Mouse (Mus musculus) midbrain, embryonic 13.5 days (tissue): Measurements from ENCODE around the gene Prkcz. TPM values are rescaled to one million over a fixed set of nuclear protein-coding genes. Genes with fewer than 3 reads are reported as not detected.

Experiments
- ATAC-seq: fragments of 200-750 bp; cut with Nextera tagmentation; 2 replicates; pipeline ENCODE4 v1.8.0; 2017; ENCODE audit warnings: mild to moderate bottlenecking, moderate TSS enrichment, moderate library complexity
- H3K27ac ChIP-seq: fragments of 300-500 bp; sonication (generic); 2 replicates; pipeline ENCODE4 v1.5.1; 2015; ENCODE audit warnings: inconsistent platforms, mild to moderate bottlenecking, moderate library complexity
- H3K27me3 ChIP-seq: fragments of 300-500 bp; sonication (generic); 2 replicates; pipeline ENCODE4 v1.6.1; 2015; ENCODE audit warnings: mild to moderate bottlenecking, inconsistent platforms
- H3K36me3 ChIP-seq: fragments of 300-500 bp; sonication (generic); 2 replicates; pipeline ENCODE4 v1.6.1; 2015; ENCODE audit warnings: mild to moderate bottlenecking, inconsistent platforms
- H3K4me1 ChIP-seq: fragments of 300-500 bp; sonication (generic); replicated peaks from 2 replicates; pipeline ENCODE4 v1.6.1; 2015; ENCODE audit warnings: inconsistent platforms
- H3K4me2 ChIP-seq: fragments of 300-500 bp; sonication (generic); replicated peaks from 2 replicates; pipeline ENCODE4 v1.6.1; 2015; ENCODE audit warnings: moderate library complexity, mild to moderate bottlenecking, inconsistent platforms
- H3K4me3 ChIP-seq: fragments of 300-500 bp; sonication (generic); replicated peaks from 2 replicates; pipeline ENCODE4 v1.5.1; 2015; ENCODE audit warnings: mild to moderate bottlenecking, inconsistent platforms
- H3K9ac ChIP-seq: fragments of 300-500 bp; sonication (generic); replicated peaks from 2 replicates; pipeline ENCODE4 v1.6.1; 2015; ENCODE audit warnings: mild to moderate bottlenecking, inconsistent platforms
- H3K9me3 ChIP-seq: fragments of 300-500 bp; sonication (generic); 2 replicates; pipeline ENCODE4 v1.6.1; 2016; ENCODE audit warnings: mild to moderate bottlenecking, inconsistent platforms
- WGBS: fragments of 180-500 bp; shearing (Covaris S2); methylation state at CpG from one replicate; pipeline ENCODE4 v1.1.7; 2015; 5-methylcytosine and 5-hydroxymethylcytosine counted together
- polyA plus RNA-seq: library from polyadenylated mRNA; unstranded; fragments of >200 nt; fragmentation: Nextera tagmentation; extraction: Ambion mirVana; gene quantifications from 2 replicates; pipeline ENCODE4 v1.2.1, GENCODE M21; 2015

Prkcz gene
- polyA plus RNA-seq, 1 experiment from 2014 or later, result 56.7 TPM

GRCm38 (mm10) chr4:155287713-155288112 is 73.4 kb downstream of the Prkcz start:
- Histone ChIP-seq H3K27me3 (no peaks in the 10 kb centered on the region), H3K4me3 (no peak overlapping the region), H3K36me3 (peaks cover 40% of the 10 kb centered on the region), H3K4me1 (peaks cover 8% of the 10 kb centered on the region), H3K9me3 (no peaks in the 10 kb centered on the region), H3K9ac (no peak overlapping the region), H3K4me2 (no peak overlapping the region), H3K27ac (no peak overlapping the region)
- 92% methylated on average over 11 of the region's 11 CpGs for WGBS
- no peak for ATAC-seq

- Histone ChIP-seq H3K36me3 (peaks cover 36% of the 10 kb centered on the region), H3K9ac (no peak overlapping the region), H3K27me3 (no peaks in the 10 kb centered on the region), H3K4me2 (no peak overlapping the region), H3K4me3 (no peak overlapping the region), H3K27ac (no peak overlapping the region), H3K9me3 (no peaks in the 10 kb centered on the region), H3K4me1 (peaks cover 20% of the 10 kb centered on the region)
- ATAC-seq, result no peak
- 94% methylated on average over 4 of the region's 4 CpGs for WGBS
Measured at GRCm38 (mm10) chr4:155286090-155286489, 75.1 kb downstream of the Prkcz start.

- H3K36me3 ChIP-seq, result peaks cover 32% of the 10 kb centered on the region
- no peaks in the 10 kb centered on the region for H3K9me3 ChIP-seq
- peaks cover 30% of the 10 kb centered on the region for H3K4me1 ChIP-seq
- no peaks in the 10 kb centered on the region for H3K27me3 ChIP-seq
- no peak overlapping the region for H3K4me3 ChIP-seq
- WGBS, result 72% methylated on average over 15 of the region's 15 CpGs
- ATAC-seq, result no peak
- no peak overlapping the region for H3K9ac ChIP-seq
- no peak overlapping the region for H3K4me2 ChIP-seq
- no peak overlapping the region for H3K27ac ChIP-seq
Measured at GRCm38 (mm10) chr4:155284521-155285379, 76.4 kb downstream of the Prkcz start.

GRCm38 (mm10) chr4:155283585-155283984 is 77.6 kb downstream of the Prkcz start:
- Histone ChIP-seq H3K9me3 (no peaks in the 10 kb centered on the region), H3K4me2 (no peak overlapping the region), H3K27ac (0 out of 2 replicates have a peak overlapping the region, but pooled peaks have one; percentile 32), H3K9ac (no peak overlapping the region; the same call in 1 of the 2 replicates), H3K4me1 (peaks cover 30% of the 10 kb centered on the region), H3K4me3 (no peak overlapping the region), H3K27me3 (no peaks in the 10 kb centered on the region), H3K36me3 (peaks cover 20% of the 10 kb centered on the region)
- no peak for ATAC-seq
- 77% methylated on average over 9 of the region's 9 CpGs for WGBS

GRCm38 (mm10) chr4:155283001-155283503 is 78.1 kb downstream of the Prkcz start:
- no peak overlapping the region for H3K4me3 ChIP-seq
- H3K4me2 ChIP-seq, result no peak overlapping the region
- peaks cover 30% of the 10 kb centered on the region for H3K4me1 ChIP-seq
- no peaks in the 10 kb centered on the region for H3K9me3 ChIP-seq
- H3K36me3 ChIP-seq, result peaks cover 16% of the 10 kb centered on the region; the same call in 1 of the 2 replicates
- no peaks in the 10 kb centered on the region for H3K27me3 ChIP-seq
- H3K27ac ChIP-seq, result 0 out of 2 replicates have a peak overlapping the region, but pooled peaks have one; percentile 32
- no peak overlapping the region; the same call in 1 of the 2 replicates for H3K9ac ChIP-seq
- no peak for ATAC-seq
- WGBS, result 56% methylated on average over 11 of the region's 11 CpGs

- H3K9ac ChIP-seq, result no peak overlapping the region
- 46% methylated on average over 6 of the region's 6 CpGs for WGBS
- no peak overlapping the region; the same call in 1 of the 2 replicates for H3K27ac ChIP-seq
- no peak for ATAC-seq
- no peak overlapping the region for H3K4me3 ChIP-seq
- H3K9me3 ChIP-seq, result no peaks in the 10 kb centered on the region
- H3K27me3 ChIP-seq, result no peaks in the 10 kb centered on the region
- H3K4me2 ChIP-seq, result no peak overlapping the region
- H3K4me1 ChIP-seq, result peaks cover 30% of the 10 kb centered on the region
- peaks cover 12% of the 10 kb centered on the region; the same call in 1 of the 2 replicates for H3K36me3 ChIP-seq
Measured at GRCm38 (mm10) chr4:155282231-155282630, 78.9 kb downstream of the Prkcz start.

- Histone ChIP-seq H3K27ac (no peak overlapping the region), H3K4me2 (no peak overlapping the region), H3K4me3 (no peak overlapping the region), H3K36me3 (peaks cover 8% of the 10 kb centered on the region; the same call in 1 of the 2 replicates), H3K4me1 (peaks cover 32% of the 10 kb centered on the region), H3K9ac (no peak overlapping the region), H3K9me3 (no peaks in the 10 kb centered on the region), H3K27me3 (no peaks in the 10 kb centered on the region)
- ATAC-seq, result no peak
- 95% methylated on average over 8 of the region's 8 CpGs for WGBS
Measured at GRCm38 (mm10) chr4:155281652-155282051, 79.5 kb downstream of the Prkcz start.

- Histone ChIP-seq H3K4me3 (no peak overlapping the region), H3K27ac (no peak overlapping the region), H3K27me3 (no peaks in the 10 kb centered on the region), H3K9me3 (no peaks in the 10 kb centered on the region), H3K9ac (no peak overlapping the region), H3K4me2 (no peak overlapping the region), H3K36me3 (peaks cover 8% of the 10 kb centered on the region; the same call in 1 of the 2 replicates), H3K4me1 (peaks cover 33% of the 10 kb centered on the region)
- no peak for ATAC-seq
- WGBS, result 85% methylated on average over 2 of the region's 2 CpGs
Measured at GRCm38 (mm10) chr4:155281227-155281626, 79.9 kb downstream of the Prkcz start.

GRCm38 (mm10) chr4:155280768-155281121 is 80.4 kb downstream of the Prkcz start:
- H3K27ac ChIP-seq, result no peak overlapping the region
- H3K9me3 ChIP-seq, result no peaks in the 10 kb centered on the region
- no peak overlapping the region for H3K9ac ChIP-seq
- H3K4me3 ChIP-seq, result no peak overlapping the region
- no peaks in the 10 kb centered on the region for H3K27me3 ChIP-seq
- 90% methylated on average over 1 of the region's 1 CpGs for WGBS
- H3K36me3 ChIP-seq, result peaks cover 8% of the 10 kb centered on the region; the same call in 1 of the 2 replicates
- ATAC-seq, result no peak
- peaks cover 33% of the 10 kb centered on the region for H3K4me1 ChIP-seq
- no peak overlapping the region for H3K4me2 ChIP-seq

GRCm38 (mm10) chr4:155279926-155280767 is 81.0 kb downstream of the Prkcz start:
- Histone ChIP-seq H3K4me1 (peaks cover 33% of the 10 kb centered on the region), H3K36me3 (peaks cover 8% of the 10 kb centered on the region; the same call in 1 of the 2 replicates), H3K27me3 (no peaks in the 10 kb centered on the region), H3K4me3 (no peak overlapping the region), H3K9me3 (no peaks in the 10 kb centered on the region), H3K27ac (no peak overlapping the region), H3K4me2 (no peak overlapping the region), H3K9ac (no peak overlapping the region)
- 77% methylated on average over 16 of the region's 16 CpGs for WGBS
- 0 out of 2 replicates have a peak, but pooled peaks have one; percentile 34 for ATAC-seq

- Histone ChIP-seq H3K36me3 (peaks cover 3% of the 10 kb centered on the region; the same call in 1 of the 2 replicates), H3K27ac (0 out of 2 replicates have a peak overlapping the region, but pooled peaks have one; percentile 16), H3K9me3 (no peaks in the 10 kb centered on the region), H3K4me1 (peaks cover 36% of the 10 kb centered on the region), H3K27me3 (no peaks in the 10 kb centered on the region), H3K4me3 (no peak overlapping the region), H3K4me2 (no peak overlapping the region), H3K9ac (no peak overlapping the region)
- 86% methylated on average over 8 of the region's 8 CpGs for WGBS
- no peak for ATAC-seq
Measured at GRCm38 (mm10) chr4:155279054-155279453, 82.1 kb downstream of the Prkcz start.
